Mouse (Mus musculus) brain, embryonic 14.5 days (tissue): ENCODE results near the gene Rab4b.

Source experiments
- CTCF ChIP-seq: fragments of 200-500 bp; IDR thresholded peaks from 2 replicates; pipeline ENCODE4 v1.5.1; 2012; ENCODE audit warnings: inconsistent platforms, mild to moderate bottlenecking, moderate library complexity, borderline replicate concordance; ENCODE audit not compliant: insufficient read depth, insufficient read length; ENCODE audit errors: extremely low read depth
- POLR2A ChIP-seq: fragments of 200-500 bp; IDR thresholded peaks from 2 replicates; pipeline ENCODE4 v1.6.1; 2012; ENCODE audit warnings: mild to moderate bottlenecking, inconsistent platforms, borderline replicate concordance; ENCODE audit not compliant: poor library complexity, insufficient read depth, insufficient read length, severe bottlenecking; ENCODE audit errors: extremely low read depth

DNA sequence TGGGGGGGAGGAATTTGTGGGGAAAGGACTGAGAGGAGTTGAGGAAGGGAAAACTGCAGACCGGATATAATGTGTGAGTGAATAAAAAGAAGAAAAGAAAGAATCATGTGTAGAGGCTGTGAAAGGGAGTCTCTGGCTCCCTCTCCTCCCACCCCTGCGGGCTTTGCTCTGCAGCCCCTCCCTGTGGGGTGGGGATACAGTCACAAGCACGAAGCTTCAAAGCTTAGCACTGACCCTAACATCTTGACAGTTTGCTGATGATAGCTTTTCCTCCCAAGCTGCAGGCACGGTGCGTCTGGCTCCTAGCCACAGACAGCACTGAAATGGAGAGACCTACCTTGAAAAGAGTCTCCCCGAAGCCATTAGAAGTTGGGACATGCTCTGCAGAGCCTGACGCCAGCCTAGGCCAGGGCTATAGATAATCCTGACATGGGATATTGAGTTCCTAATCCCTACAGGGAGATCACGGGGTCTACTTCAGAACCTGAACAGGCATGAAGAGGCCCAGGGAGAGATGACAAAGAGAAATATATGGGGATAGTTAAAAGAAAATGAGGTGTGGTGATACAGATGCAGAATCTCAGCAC is 42.2 kb downstream of the Rab4b start:
- TF ChIP-seq POLR2A: no peak
- TF ChIP-seq CTCF: no peak
